ENCODE assay signal across 19 mouse cellular contexts in the genomic region with DNA sequence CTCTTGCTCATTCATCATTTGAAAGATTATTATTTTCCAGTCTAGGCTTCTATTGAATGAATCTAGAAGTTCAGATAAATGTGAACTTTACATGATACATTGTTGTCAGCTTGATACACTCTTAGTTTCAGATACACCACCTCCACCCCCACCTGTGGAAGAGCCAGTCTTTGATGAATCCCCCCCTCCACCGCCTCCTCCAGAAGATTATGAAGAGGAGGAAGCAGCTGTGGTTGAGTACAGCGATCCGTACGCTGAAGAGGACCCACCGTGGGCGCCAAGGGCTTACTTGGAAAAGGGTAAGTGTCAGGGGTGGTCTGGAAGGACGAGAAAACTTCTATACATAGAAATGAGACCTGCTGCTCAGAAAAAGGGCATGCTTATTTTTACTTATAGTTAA.
"Had no signal": no experiment of that assay in that cellular context is flagged by ENCODE, and none has a peak within 500 bp of the region (broad histone marks: within the 10 kb centered on the region; RNA-seq: fewer than 3 reads in every experiment).

No protein-coding gene starts in this region.

- DNase-seq: kidney, adult 2 months; kidney, postnatal 25 days; liver; lung, adult 18-20 months; lung, postnatal 14 days; lung, postnatal 4 days; right cerebral cortex, adult 18-20 months; right cerebral cortex, postnatal 14 days; right cerebral cortex, postnatal 4 days had no signal

- H3K27me3 ChIP-seq: limb, embryonic 13.5 days; liver, embryonic 12.5 days; liver, embryonic 15.5 days; midbrain, embryonic 12.5 days; midbrain, embryonic 15.5 days; neural tube, embryonic 12.5 days; neural tube, embryonic 15.5 days had no signal

- H3K36me3 ChIP-seq: liver, embryonic 15.5 days had no signal

- H3K4me1 ChIP-seq: limb, embryonic 10.5 days; midbrain, embryonic 12.5 days; midbrain, embryonic 15.5 days; neural tube, embryonic 12.5 days; neural tube, embryonic 15.5 days had no signal

- H3K27ac ChIP-seq: kidney, postnatal 0 days; limb, embryonic 10.5 days; limb, embryonic 13.5 days; liver, embryonic 12.5 days; liver, embryonic 15.5 days; midbrain, embryonic 12.5 days; midbrain, embryonic 15.5 days; neural tube, embryonic 12.5 days; neural tube, embryonic 15.5 days; stomach, postnatal 0 days had no signal

- H3K4me3 ChIP-seq: limb, embryonic 10.5 days; limb, embryonic 13.5 days; liver, embryonic 12.5 days; liver, embryonic 15.5 days; midbrain, embryonic 12.5 days; midbrain, embryonic 15.5 days; neural tube, embryonic 12.5 days; neural tube, embryonic 15.5 days had no signal
